Mouse (Mus musculus) lung, adult 2 months (tissue): ENCODE results near the gene Mpdu1. TPM values are rescaled to one million over a fixed set of nuclear protein-coding genes. Genes with fewer than 3 reads are reported as not detected.

ENCODE experiments used
- DNase-seq: peaks from one replicate; pipeline ENCODE4 v3.0.0; 2022
- H3K4me1 ChIP-seq: fragments of 200-500 bp; 2 replicates; pipeline ENCODE4 v1.6.1; 2011; ENCODE audit warnings: low read length; ENCODE audit not compliant: control insufficient read depth, insufficient read depth
- H3K4me3 ChIP-seq: fragments of 200-500 bp; replicated peaks from 2 replicates; pipeline ENCODE3; 2011; ENCODE audit warnings: low read depth, mild to moderate bottlenecking, control low read depth, low read length; ENCODE audit errors: extremely low read depth
- CTCF ChIP-seq: fragments of 200-500 bp; IDR thresholded peaks from 2 replicates; pipeline ENCODE4 v1.5.1; 2011; ENCODE audit warnings: mild to moderate bottlenecking, low read length, control low read depth; ENCODE audit not compliant: insufficient read depth
- POLR2A ChIP-seq: fragments of 200-500 bp; IDR thresholded peaks from 2 replicates; pipeline ENCODE4 v1.6.1; 2011; ENCODE audit warnings: low read depth, mild to moderate bottlenecking, control low read depth, low read length, borderline replicate concordance; ENCODE audit errors: extremely low read depth
- WGBS: fragments of 180-500 bp; shearing (Covaris S2); methylation state at CpG from one replicate; pipeline ENCODE4 v1.1.7; 2018; 5-methylcytosine and 5-hydroxymethylcytosine counted together
- polyA plus RNA-seq: library from polyadenylated mRNA; depleted of rRNA; stranded (reverse); fragments of >200 nt; gene quantifications from 2 replicates; pipeline ENCODE4 v1.2.3, GENCODE M21; 2012

The Mpdu1 gene
- polyA plus RNA-seq, 1 experiment = 88.1 TPM

DNA sequence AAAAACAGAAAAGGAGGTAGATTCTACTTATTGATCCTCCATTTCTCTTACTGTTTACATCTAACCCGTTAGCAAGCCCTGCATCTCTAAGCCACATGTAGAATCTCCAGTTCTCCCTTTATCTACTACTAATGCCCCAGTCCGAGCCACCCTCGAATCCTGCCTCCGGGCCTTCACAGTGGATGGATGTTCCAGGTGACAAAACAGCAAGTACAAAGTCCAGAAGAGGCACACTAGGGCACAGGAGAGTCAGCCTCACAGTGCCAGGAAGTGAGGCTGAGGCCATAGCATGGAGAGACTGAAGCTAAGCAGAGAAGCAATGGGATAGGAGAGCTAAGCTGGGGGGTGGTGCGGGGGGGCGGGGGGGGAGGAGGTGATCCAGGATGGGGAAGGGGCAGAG, 30.4 kb upstream of the Mpdu1 start:
- TF ChIP-seq POLR2A (no peak), CTCF (no peak)
- 87% methylated on average over 6 of the region's 6 CpGs for WGBS
- Histone ChIP-seq H3K4me1 (peaks cover 6% of the 10 kb centered on the region; the same call in 1 of the 2 replicates), H3K4me3 (no peak overlapping the region)
- no peak for DNase-seq

- WGBS = 73% methylated on average over 9 of the region's 9 CpGs
- no peak for DNase-seq
- TF ChIP-seq CTCF (no peak), POLR2A (no peak)
- Histone ChIP-seq H3K4me1 (peaks cover 6% of the 10 kb centered on the region; the same call in 1 of the 2 replicates), H3K4me3 (no peak overlapping the region)
Observed at GRCm38 (mm10) chr11:69692196-69692811, 29.9 kb upstream of the Mpdu1 start.

DNA sequence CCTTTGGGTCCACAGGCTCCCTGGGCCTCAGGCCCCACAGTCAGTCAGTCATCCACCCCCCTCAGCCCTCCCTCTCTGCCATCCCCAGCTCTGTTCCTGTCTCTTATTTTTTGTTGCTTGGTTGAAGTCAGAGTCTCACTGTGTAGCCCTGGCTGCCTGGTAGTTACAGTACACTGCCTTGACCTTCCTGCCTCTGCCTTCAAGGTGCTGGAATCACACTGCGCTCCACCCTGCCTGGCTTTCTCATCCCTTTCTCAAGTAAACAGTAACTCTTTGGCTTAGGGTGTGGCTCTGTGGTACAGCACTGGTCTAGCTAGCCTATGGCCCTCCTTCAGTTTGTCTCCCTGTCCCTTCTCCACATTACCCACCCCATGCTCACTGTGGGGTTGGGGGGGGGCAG, 27.4 kb upstream of the Mpdu1 start:
- 90% methylated on average over 1 of the region's 1 CpGs for WGBS
- no peak for TF ChIP-seq POLR2A
- no peak for TF ChIP-seq CTCF
- Histone ChIP-seq H3K4me1 (peaks cover 23% of the 10 kb centered on the region), H3K4me3 (no peak overlapping the region)
- no peak for DNase-seq

- no peak for DNase-seq
- Histone ChIP-seq H3K4me1 (peaks cover 29% of the 10 kb centered on the region), H3K4me3 (no peak overlapping the region)
- WGBS = 56% methylated on average over 5 of the region's 5 CpGs
- TF ChIP-seq CTCF (no peak), POLR2A (no peak)
Observed at GRCm38 (mm10) chr11:69687061-69687460, 24.6 kb upstream of the Mpdu1 start.

DNA sequence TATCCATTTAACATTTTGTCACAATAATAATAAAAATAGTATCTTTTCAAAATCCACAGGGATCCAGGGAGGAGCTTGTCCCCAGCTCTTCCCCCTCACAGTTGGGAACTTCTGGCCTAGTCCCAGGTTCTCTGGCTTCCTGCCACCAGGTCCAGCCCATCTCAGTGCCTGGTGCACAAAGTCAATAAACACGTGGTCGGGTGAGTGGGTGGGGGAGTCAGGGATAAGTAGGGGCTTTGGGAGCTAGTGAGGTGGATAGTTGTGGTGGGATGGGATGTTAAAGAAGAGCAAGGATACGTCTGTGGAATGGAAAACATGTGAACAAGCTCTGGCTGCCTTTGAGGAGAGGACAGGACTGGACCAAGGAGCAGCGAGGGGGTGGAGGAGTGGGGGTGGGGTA, 23.9 kb upstream of the Mpdu1 start:
- WGBS = 8% methylated on average over 4 of the region's 4 CpGs
- DNase-seq = peak; percentile 80
- TF ChIP-seq CTCF (no peak), POLR2A (peak; percentile 37; the same call in 1 of the 2 replicates)
- Histone ChIP-seq H3K4me3 (no peak overlapping the region), H3K4me1 (peaks cover 29% of the 10 kb centered on the region)

GRCm38 (mm10) chr11:69685526-69686148, 23.2 kb upstream of the Mpdu1 start, which contains the start of gene Tnfsf13:
Gene Tnfsf13, minus strand, starts transcription at chr11:69685784.
- peak; percentile 82 for DNase-seq
- 14% methylated on average over 10 of the region's 10 CpGs for WGBS
- Histone ChIP-seq H3K4me1 (peaks cover 29% of the 10 kb centered on the region), H3K4me3 (peak within 1 kb of the TSS; percentile 60)
- no peak for TF ChIP-seq CTCF
- TF ChIP-seq POLR2A = peak; percentile 96; the same call in 1 of the 2 replicates

DNA sequence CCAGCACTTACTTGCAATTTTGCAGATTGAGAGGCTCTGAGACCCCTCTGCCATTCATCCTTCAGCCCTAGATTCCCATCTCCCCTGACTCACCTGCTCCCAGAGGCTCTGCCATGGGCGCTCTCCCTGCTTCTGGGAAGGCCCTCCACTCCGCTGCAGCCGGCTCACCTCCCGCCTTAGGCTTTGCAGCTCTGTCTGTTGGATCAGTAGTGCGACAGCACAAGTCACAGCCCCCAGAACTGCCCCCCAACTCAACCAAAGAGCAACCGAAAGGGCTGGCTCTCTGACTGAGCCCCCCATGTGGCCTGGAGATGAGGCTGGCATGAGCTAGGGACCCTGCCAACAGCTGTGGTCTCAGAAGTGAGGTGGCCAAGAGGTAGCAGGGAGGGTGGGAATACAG, 22.5 kb upstream of the Mpdu1 start:
- peak overlapping the region; percentile 31 for H3K4me3 ChIP-seq
- 71% methylated on average over 6 of the region's 6 CpGs for WGBS
- TF ChIP-seq POLR2A (no peak), CTCF (no peak)

DNA sequence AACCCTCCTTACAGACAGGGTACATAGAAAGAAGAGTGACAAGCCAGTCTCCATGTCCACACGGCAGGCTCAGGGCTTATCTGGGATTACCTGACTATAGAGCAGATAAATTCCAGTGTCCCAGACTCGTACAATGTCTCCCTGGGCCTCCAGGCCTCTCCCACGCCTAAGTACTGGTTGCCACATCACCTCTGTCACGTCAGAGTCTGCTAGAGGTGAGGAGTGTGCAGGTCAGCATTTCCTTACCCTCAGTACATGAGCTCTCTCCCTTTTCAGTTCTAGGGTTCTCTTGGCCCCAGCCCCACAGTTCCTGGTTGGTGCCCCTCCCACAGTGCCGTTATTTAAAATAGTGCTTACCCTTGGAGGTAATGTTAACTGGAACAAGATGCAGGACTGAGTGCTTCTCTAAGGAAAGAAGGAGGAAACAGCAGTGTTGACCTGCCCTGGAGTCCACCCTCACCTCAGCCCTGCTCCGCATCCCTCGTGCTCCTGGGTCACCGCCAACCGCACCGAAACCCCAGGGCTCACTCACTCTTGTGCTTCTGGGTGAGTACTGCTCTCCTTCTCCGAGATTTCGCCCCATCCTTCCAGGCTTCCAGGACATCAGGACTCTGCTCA, 21.8 kb upstream of the Mpdu1 start:
- Histone ChIP-seq H3K4me3 (peak overlapping the region; percentile 48), H3K4me1 (peaks cover 26% of the 10 kb centered on the region)
- TF ChIP-seq CTCF (no peak), POLR2A (no peak; the same call in 1 of the 2 replicates)
- peak; percentile 58 for DNase-seq
- WGBS = 68% methylated on average over 12 of the region's 12 CpGs

More for the DNA sequence above, 22.5 kb upstream of the Mpdu1 start:
- H3K4me1 ChIP-seq = peaks cover 28% of the 10 kb centered on the region
- DNase-seq = no peak

- DNase-seq = no peak
- H3K4me1 ChIP-seq = peaks cover 26% of the 10 kb centered on the region
- WGBS = 64% methylated on average over 7 of the region's 7 CpGs
- H3K4me3 ChIP-seq = no peak overlapping the region
- TF ChIP-seq POLR2A (no peak), CTCF (no peak)
Observed at GRCm38 (mm10) chr11:69683576-69683975, 21.1 kb upstream of the Mpdu1 start.
